Mouse (Mus musculus) spleen, postnatal 4 days (tissue): ENCODE measurements around the gene Mmp7.
A peak's percentile ranks its signal among the peaks of the same experiment; 100 is the strongest.

Experiments
- DNase-seq, 2 experiments: peaks; one replicate each; pipeline ENCODE4 v3.0.0; 2022; ENCODE audit warnings: low spot score in 2 of 2

Mmp7 gene

DNA sequence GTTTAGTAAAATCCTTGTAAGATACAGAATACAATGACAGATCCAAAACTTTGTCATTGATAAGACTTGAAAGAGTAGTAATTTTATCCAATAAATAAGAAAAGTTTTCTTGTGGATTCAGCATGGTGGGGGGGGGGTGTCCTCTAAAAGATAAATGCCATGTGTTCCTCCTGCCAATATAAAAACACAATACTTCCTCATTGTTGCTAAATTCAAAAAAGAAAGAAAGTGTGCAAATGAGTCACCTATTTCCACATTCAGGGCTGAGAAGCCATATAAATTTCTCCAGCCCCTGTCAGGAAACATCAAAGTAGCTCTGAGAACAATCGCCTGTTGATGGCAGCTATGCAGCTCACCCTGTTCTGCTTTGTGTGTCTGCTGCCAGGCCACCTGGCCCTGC lies at the start of gene Mmp7:
TSS of gene Mmp7 (plus strand) at position 301 of the 400 bp plus-strand sequence.
- DNase-seq, result no peak

- no peak for DNase-seq
Measured at GRCm38 (mm10) chr9:7647901-7648300, 44.0 kb upstream of the Mmp7 start.

GRCm38 (mm10) chr9:7650397-7651180 lies 41.3 kb upstream of the Mmp7 start:
- no peak for DNase-seq

DNA sequence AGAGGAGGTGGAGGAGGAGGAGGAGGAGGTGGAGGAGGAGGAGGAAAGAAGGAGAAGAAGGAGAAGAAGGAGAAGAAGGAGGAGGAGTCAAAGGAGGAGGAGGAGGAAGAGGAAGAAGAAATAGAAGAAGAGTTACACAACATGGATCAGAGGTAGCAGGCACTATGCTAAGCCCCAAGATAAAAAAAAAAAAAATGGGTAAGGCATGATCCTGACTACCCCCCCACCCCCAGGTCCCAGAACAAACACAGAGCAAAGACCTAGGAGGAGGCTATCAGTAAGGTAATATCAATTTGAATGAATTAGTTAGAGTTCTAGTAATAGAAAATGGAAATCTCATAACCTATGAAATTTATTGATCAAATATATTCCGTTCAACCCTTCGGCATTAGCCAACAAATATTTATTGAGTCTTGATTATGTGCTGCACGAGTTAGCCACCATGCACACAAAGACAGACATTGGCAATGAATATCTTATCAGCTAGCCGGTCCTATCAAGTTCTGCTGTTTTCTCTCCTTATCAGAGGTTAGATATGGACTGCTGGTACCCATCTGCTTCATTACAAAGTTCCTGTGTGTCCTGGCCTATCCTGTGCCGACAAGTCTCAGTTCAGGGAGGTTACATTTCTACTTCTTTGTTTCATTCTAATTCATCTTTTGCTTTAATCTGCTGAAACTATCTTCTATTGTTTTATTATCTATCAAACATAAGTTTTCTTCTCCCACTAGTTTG lies 39.4 kb upstream of the Mmp7 start:
- DNase-seq, result no peak

- no peak for DNase-seq
Measured at GRCm38 (mm10) chr9:7657946-7658345, 33.9 kb upstream of the Mmp7 start.

GRCm38 (mm10) chr9:7659469-7660020 lies 32.3 kb upstream of the Mmp7 start:
- no peak for DNase-seq

DNA sequence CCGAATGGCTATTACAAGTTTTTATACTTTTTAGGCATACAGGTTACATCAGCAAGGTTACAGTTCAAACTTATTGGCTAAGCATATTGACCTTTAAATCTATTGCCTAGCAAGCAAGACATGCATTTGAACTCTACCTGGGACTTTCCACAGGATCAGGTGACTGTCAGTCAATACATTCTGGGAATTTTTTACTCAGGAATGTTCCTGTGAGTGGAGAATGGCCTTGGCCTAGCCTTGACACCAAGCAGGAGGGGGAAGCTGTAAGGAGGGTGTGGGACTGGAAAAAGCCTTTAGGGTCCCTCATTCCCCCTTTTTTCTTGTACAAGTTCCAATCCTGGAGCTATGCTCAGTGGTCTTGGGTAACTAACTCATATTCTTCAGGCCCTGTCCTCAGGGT lies 30.5 kb upstream of the Mmp7 start:
- no peak for DNase-seq

- DNase-seq, result no peak
Measured at GRCm38 (mm10) chr9:7669674-7670073, 22.2 kb upstream of the Mmp7 start.

DNA sequence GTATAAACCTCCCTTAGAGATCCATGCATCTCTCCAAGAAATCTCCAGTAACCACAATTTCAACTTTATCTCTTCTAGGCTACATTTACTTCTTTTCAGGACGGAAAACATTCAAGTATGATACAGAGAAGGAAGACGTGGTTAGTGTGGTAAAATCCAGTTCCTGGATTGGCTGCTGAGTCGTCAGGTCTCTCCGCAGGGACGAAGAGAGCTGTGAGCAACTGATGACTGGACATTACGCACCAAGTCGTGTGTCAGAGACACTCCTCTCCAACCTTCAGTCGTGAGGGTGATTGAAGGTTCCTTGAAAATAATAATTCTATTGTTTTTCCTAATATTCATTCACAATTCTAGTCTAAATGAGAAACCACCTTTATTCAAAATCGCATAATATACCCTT lies 18.9 kb upstream of the Mmp7 start:
- DNase-seq, result no peak

- DNase-seq, result no peak
Measured at GRCm38 (mm10) chr9:7678154-7678837, 13.6 kb upstream of the Mmp7 start.

- no peak for DNase-seq
Measured at GRCm38 (mm10) chr9:7682081-7682618, 9.7 kb upstream of the Mmp7 start.

GRCm38 (mm10) chr9:7686024-7686423 lies 5.9 kb upstream of the Mmp7 start:
- DNase-seq, result no peak

GRCm38 (mm10) chr9:7689799-7690198 lies 2.1 kb upstream of the Mmp7 start:
- DNase-seq, result no peak

- no peak for DNase-seq
Measured at GRCm38 (mm10) chr9:7693961-7694360, 2.1 kb downstream of the Mmp7 start.

DNA sequence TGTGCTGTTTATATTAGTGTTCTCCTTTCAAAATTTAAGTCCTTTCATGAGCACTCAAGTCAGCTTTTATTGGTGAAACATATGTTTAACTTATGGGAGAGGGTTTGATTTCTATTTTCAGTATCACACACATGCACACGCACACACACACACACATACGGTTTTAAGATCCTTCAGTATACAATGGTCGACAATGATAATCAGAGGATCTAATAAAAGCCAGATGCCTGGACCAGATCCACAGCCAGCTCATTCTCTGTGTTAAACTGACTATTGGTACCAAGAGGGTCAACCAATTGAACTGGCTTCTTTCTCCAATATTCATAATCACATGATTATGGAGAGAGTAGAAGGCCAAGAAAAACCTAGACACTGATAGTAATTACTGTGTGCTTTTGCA lies 3.8 kb downstream of the Mmp7 start:
- no peak for DNase-seq

DNA sequence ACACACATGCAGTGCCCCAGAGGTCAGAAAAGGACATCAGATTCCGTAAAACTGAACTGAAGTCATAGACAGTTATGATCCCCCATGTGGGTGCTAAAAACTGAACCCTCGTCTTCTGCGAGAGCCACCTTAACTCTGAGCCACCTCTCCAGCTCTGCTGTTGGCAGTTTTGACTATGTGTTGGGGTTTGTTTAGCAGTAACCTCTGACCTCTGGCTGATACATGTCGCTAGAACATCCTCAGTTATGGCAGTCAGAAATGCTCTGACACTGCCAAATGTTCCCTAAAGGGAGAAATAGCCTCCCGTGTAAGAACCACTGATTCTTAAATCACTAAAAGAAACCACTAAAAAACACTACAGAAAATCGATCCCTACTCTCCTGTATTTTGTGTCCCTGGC lies 16.8 kb downstream of the Mmp7 start:
- DNase-seq, result no peak

DNA sequence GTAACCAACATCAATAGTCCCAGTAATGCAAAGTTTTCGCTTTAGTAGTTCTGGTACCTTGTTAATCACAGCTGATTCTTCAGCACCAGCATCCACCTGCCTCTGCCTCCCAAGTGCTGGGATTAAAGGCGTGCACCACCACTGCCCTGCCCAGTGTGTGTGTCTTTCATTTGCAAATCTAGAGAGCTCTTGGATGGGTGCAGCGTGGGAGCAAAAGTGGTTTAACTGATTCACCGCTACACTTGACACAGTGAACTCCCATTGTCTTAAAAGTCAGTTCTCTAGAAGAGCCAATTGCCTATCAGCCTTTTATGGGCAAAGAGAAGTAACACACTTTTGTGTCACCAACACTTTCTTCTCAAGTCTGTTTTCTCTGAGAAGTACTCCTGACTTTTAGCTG lies 19.3 kb downstream of the Mmp7 start:
- no peak for DNase-seq

DNA sequence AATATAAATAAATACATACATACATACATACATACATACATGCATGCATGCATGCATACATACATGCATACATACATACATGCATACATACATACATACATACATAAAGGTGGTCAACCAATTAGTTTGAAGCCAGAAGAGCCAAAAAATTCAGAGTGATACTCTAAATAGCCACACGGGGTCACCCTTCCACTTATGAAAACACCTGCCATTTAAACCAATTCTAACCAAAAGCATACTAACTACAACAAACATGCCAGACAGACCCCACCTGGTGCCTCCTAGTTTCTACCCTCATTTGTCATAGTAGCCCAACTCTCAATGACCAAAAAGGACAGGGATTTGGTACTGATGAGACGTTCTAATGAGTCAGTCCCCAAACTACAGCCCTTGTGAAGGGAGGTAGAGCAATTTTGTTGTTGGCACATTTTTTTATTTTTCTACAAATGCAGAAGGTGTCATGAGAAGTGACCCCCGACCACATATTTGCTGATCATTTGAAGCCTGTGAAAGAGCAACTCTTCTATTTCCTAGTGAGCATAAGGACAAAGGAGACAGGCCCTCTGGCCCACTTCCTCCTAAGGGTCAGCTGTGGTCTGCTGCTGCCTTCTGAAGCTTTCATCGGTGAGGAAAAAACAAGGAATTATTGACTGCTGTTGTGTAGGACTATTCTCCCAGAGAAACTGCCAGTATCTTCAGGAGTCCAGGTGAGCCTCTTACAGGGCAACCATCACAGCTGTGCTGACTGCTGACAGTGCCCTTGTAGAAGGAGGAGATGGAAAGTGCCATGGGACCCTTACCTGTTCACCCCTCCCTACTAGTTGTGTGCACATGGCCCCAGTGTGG lies 22.4 kb downstream of the Mmp7 start:
- DNase-seq, result peak; percentile 35 to 66

DNA sequence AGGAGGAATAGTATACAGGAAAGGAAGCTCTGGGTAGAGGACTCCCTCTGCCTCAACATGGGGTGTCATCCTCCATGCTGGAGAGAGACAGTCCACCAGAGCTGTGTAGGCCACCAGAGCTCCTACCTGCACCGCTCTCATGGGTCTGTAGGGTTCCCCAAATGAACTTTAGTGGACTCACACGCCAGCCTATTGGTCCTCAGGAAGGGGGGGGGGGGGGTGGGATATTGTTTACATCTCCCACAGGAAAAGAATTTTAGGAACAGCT lies 23.0 kb downstream of the Mmp7 start:
- DNase-seq, result no peak

DNA sequence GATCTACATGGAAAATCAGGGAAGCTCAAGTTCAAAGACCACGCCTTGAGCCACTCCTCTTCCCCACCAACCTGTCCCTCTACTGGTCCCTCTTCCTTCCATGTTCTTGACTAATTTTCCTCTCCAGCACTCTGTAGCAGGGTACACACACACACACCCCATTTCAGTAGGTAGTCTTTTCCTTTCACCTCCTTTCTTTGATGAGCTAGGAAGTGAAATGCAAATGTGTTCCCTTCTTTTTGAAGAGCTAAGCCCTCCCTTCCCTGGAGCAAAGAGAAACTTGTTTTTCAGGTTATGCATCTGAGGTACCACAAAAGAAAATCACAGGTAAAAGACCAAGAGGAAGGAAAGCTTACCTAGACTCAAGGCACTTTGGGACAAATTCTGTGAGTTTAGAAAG lies 29.7 kb downstream of the Mmp7 start:
- no peak for DNase-seq

- DNase-seq, result no peak
Measured at GRCm38 (mm10) chr9:7728997-7729396, 37.1 kb downstream of the Mmp7 start.

DNA sequence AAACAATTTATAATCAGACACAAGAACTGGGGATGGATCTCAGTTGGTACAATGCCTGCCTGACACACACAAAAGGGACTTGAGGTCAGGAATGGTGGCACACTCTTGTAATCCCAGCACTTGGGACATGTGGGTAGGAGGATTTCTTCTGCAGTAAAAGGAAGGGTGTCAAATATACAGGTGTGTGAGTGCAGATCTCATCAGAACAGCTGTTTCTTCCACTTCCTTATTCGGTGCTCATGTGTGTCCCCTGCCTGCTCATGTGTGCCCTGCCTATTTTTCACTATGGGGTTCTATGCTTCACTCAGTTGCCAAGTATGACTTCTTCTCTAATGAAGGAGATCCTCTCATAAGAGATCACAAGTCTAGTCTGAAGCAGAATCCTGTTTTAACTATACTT lies 50.8 kb downstream of the Mmp7 start:
- DNase-seq, result no peak
